ENCODE assay signal across 31 mouse cellular contexts in the genomic region with DNA sequence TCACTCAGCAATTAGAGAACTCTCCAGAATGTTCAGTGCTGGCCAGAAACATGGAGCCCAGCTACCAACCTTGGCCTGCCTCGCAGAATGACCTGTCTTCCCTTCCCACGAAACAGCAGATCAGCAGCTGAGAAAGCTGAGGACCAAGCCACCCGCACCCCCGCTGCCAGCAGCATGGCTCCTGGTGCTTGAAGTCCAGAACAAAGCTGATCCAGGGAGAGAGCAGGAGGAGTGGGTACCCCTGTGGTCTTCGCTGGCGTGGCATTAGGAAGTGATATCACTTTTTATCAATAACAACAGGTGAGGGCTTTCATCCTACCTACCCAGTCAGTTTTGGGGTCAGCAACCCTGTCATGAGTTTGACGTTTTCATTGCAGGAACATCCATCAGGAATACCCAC. TPM values are rescaled to one million over a fixed set of nuclear protein-coding genes. Genes with fewer than 3 reads are reported as not detected.
A peak's percentile ranks its signal among the peaks of the same experiment; 100 is the strongest.
DNase-seq lines count a peak whose midpoint lies in the region; ATAC-seq lines count a peak whose summit lies in the region.
"Had no signal": no experiment of that assay in that cellular context is flagged by ENCODE, and none has a peak within 500 bp of the region (broad histone marks: within the 10 kb centered on the region; RNA-seq: fewer than 3 reads in every experiment).

No protein-coding gene starts in this region.

- H3K36me3 ChIP-seq in heart, embryonic 10.5 days, result no peaks in the 10 kb centered on the region
- no peaks in the 10 kb centered on the region for H3K36me3 ChIP-seq in limb, embryonic 12.5 days
- H3K36me3 ChIP-seq: embryonic facial prominence, embryonic 10.5 days; embryonic facial prominence, embryonic 13.5 days; heart, embryonic 12.5 days; heart, embryonic 15.5 days had no signal

- H3K27me3 ChIP-seq in heart, embryonic 10.5 days (ENCODE audit: insufficient read depth, poor library complexity, severe bottlenecking), result peaks cover 45% of the 10 kb centered on the region
- peaks cover 4% of the 10 kb centered on the region; the same call in 1 of the 2 replicates for H3K27me3 ChIP-seq in limb, embryonic 12.5 days
- H3K27me3 ChIP-seq: forebrain, embryonic 13.5 days had no signal

- 77% methylated on average over 7 of the region's 7 CpGs for WGBS in heart, embryonic 10.5 days
- 85% methylated on average over 7 of the region's 7 CpGs for WGBS in limb, embryonic 12.5 days

- peak; percentile 63 for DNase-seq in heart, embryonic 10.5 days (ENCODE audit: low spot score)
- no peak for DNase-seq in heart, adult 9 months (ENCODE audit: low spot score in 2 of 2)
- peak; percentile 32 for DNase-seq in testis, postnatal 10 days (ENCODE audit: low spot score)
- no peak for DNase-seq in testis, postnatal 14 days (ENCODE audit: low spot score)
- no peak for DNase-seq in frontal cortex, adult 2 months (ENCODE audit: extremely low spot score in 1 of 2, low spot score in 1 of 2)
- DNase-seq: adrenal gland, adult 8-10 months; adrenal gland, postnatal 25 days; cerebellum, adult 11-12 months; cerebellum, adult 8-10 months; cerebellum, postnatal 36 days; embryo, embryonic 11 days; forebrain, postnatal 0 days; gastrocnemius, postnatal 25 days; heart, postnatal 10 days; heart, postnatal 4 days had no signal

- ATAC-seq in limb, embryonic 12.5 days (ENCODE audit: insufficient number of reproducible peaks, insufficient read depth, low FRiP score, low TSS enrichment, low read depth), result no peak
- ATAC-seq: CD4-positive, CD25-positive, alpha-beta regulatory T cell, adult 4 months; forebrain, embryonic 13.5 days; forebrain, postnatal 0 days; hindbrain, postnatal 0 days; inflammation-experienced regulatory T-cells, adult 6 months had no signal

- no peak overlapping the region for H3K4me3 ChIP-seq in heart, embryonic 10.5 days
- H3K4me3 ChIP-seq in limb, embryonic 12.5 days (replicated peaks), result no peak overlapping the region
- H3K4me3 ChIP-seq: embryonic facial prominence, embryonic 10.5 days; embryonic facial prominence, embryonic 13.5 days; erythroblast, embryonic 14.5 days; forebrain, embryonic 13.5 days; heart, adult 2 months; heart, embryonic 12.5 days; heart, embryonic 15.5 days had no signal

- H3K27ac ChIP-seq in heart, embryonic 10.5 days, result no peak overlapping the region
- peak overlapping the region; percentile 85; the same call in 1 of the 2 replicates for H3K27ac ChIP-seq in limb, embryonic 12.5 days
- H3K27ac ChIP-seq: embryonic facial prominence, embryonic 10.5 days; embryonic facial prominence, embryonic 13.5 days; forebrain, embryonic 13.5 days; heart, adult 2 months; heart, embryonic 15.5 days; hindbrain, embryonic 14.5 days; hindbrain, postnatal 0 days had no signal

- H3K9ac ChIP-seq in limb, embryonic 12.5 days (replicated peaks), result no peak overlapping the region
- H3K9ac ChIP-seq: embryonic facial prominence, embryonic 13.5 days; forebrain, embryonic 13.5 days; forebrain, postnatal 0 days; heart, embryonic 12.5 days; heart, embryonic 15.5 days; hindbrain, embryonic 14.5 days had no signal

- no peak overlapping the region for H3K4me2 ChIP-seq in limb, embryonic 12.5 days
- H3K4me2 ChIP-seq: embryonic facial prominence, embryonic 13.5 days; forebrain, embryonic 13.5 days; heart, embryonic 12.5 days; heart, embryonic 15.5 days; hindbrain, embryonic 14.5 days had no signal

- no peaks in the 10 kb centered on the region for H3K9me3 ChIP-seq in heart, embryonic 10.5 days
- no peaks in the 10 kb centered on the region for H3K9me3 ChIP-seq in limb, embryonic 12.5 days
- H3K9me3 ChIP-seq: embryonic facial prominence, embryonic 10.5 days; embryonic facial prominence, embryonic 13.5 days; forebrain, embryonic 13.5 days; heart, embryonic 12.5 days; heart, embryonic 15.5 days had no signal

- H3K4me1 ChIP-seq in heart, embryonic 10.5 days, result peaks cover 25% of the 10 kb centered on the region
- H3K4me1 ChIP-seq in limb, embryonic 12.5 days (replicated peaks), result peaks cover 95% of the 10 kb centered on the region
- H3K4me1 ChIP-seq: forebrain, embryonic 13.5 days had no signal

RNA-seq across cellular contexts. Expression of a gene that starts 36.9 kb away (rescaled TPM):
- polyA plus RNA-seq in heart, embryonic 10.5 days (2016; fragmentation: Nextera tagmentation; extraction: Ambion mirVana), result not detected in 2 replicates
- polyA plus RNA-seq in limb, embryonic 12.5 days (2016; fragmentation: Nextera tagmentation; extraction: Ambion mirVana), result not detected in 2 replicates
- polyA plus RNA-seq in frontal cortex, adult 2 months (2012; rRNA removed), result not detected in 2 replicates
- polyA plus RNA-seq: brain, embryonic 14.5 days; C2C12; CD4-positive, CD25-positive, alpha-beta regulatory T cell, adult 4 months; cortical plate, adult 2 months; embryonic facial prominence, embryonic 10.5 days; embryonic facial prominence, embryonic 13.5 days; erythroblast, embryonic 14.5 days; forebrain, embryonic 13.5 days; forebrain, postnatal 0 days; heart, embryonic 12.5 days; heart, embryonic 15.5 days; hindbrain, embryonic 11.5 days; hindbrain, embryonic 14.5 days; hindbrain, postnatal 0 days; inflammation-experienced regulatory T-cells, adult 6 months had no signal

Comparison
In these comparisons a context has a peak if more than half of its experiments do, and no peak if none do; other contexts are left out.
1. DNase-seq: peak in heart, embryonic 10.5 days (single experiment) and testis, postnatal 10 days (single experiment); none in heart, adult 9 months (0 of 2), testis, postnatal 14 days (single experiment) and frontal cortex, adult 2 months (0 of 2).